Mouse (Mus musculus) heart, adult 18-20 months (tissue): Measurements from ENCODE around the gene C1qtnf7. TPM values are rescaled to one million over a fixed set of nuclear protein-coding genes. Genes with fewer than 3 reads are reported as not detected.

Experiments used
- DNase-seq, 2 experiments: peaks; one replicate each; pipeline ENCODE4 v3.0.0; 2021 to 2022; ENCODE audit warnings: mixed read lengths in 1 of 2
- long read RNA-seq, 2 experiments: library from polyadenylated mRNA; stranded (forward); transcript quantifications; one replicate each; pipeline ENCODE4 v2.0.0; 2021
- total RNA-seq, 2 experiments: library from RNA; stranded (reverse); gene quantifications; 2 replicates each; pipeline ENCODE4 v1.2.3; 2021

The C1qtnf7 gene
- total RNA-seq = 1 to 10 TPM; 3.8 to 5.7 TPM
- long read RNA-seq, experiment 1, partial matches to known transcripts = 0 of 4 reads
- long read RNA-seq, experiment 1, other reads (novel, unspliced or antisense) = 3 of 4 reads
- long read RNA-seq, experiment 2, partial matches to known transcripts = 0 of 1 reads
- long read RNA-seq, experiment 2, other reads (novel, unspliced or antisense) = 0 of 1 reads

GRCm38 (mm10) chr5:43515401-43515976 is at the start of gene C1qtnf7:
Gene C1qtnf7 (plus strand): TSS chr5:43515538.
- peak in 1 of 2 experiments; percentile 32 for DNase-seq

DNA sequence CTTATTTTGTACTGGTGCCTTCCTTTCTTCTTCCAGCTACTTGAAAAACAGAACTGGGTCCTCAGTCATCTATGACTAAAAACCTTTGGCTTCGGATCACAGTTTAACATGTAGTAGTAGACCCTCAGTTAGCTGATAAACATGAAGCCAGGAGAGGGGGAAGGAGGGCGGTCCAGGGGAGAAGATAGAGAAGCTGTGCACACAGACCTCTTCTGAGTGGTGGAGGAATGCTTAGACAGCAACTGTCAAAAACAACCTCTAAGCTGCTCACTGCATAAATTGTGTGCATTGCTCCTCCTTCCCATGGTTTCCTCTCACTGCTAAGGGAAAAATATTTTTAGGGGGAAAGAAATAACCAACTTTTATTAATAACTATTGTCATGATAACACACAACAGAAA is 48.6 kb upstream of the C1qtnf7 start:
- DNase-seq = no peak

DNA sequence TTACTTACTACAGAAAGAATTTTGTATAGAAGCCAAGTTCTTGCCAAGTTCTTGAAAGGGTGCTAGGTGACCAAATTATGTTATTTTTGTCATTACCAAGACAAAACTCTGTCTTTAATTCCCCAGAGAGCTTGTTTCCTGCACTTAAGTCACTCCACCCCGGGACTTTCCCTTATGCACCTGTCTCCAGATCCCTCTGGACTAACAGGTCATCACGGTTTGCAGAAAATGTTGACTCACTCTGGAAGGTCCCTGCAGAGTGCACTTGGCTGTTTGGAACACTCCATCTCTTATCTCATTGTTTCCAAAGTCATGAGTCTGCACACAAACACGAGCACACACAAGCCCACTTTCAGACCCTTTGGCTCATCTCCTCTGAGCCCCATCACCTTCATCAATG is 48.1 kb upstream of the C1qtnf7 start:
- DNase-seq = peak in 1 of 2 experiments; percentile 24

DNA sequence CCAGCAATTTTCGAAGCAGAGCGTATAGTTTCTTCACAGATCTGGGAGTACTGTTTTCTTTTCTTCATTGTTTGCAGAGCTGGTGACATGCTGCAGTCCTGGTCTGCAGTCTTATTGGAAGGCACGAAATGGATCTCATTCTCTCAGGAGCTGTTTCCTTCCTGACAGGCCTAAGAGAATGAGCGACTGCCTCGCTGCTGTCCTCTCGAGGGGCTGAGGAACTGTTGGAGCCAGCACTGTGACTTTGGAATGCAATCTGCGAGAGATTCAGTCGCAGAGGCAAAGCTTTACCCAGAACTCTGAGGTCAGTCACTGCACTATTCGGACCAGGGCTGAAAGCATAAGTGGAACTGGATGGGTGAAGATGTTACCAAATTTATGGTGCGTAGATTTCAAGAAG is 46.4 kb upstream of the C1qtnf7 start:
- DNase-seq = no peak

- DNase-seq = no peak
These were observed 37.4 kb upstream of the C1qtnf7 start for GRCm38 (mm10) chr5:43477953-43478352.

- no peak for DNase-seq
These were observed 35.3 kb upstream of the C1qtnf7 start for GRCm38 (mm10) chr5:43480046-43480445.

- no peak for DNase-seq
These were observed 34.6 kb upstream of the C1qtnf7 start for GRCm38 (mm10) chr5:43480786-43481185.

GRCm38 (mm10) chr5:43481824-43482223 is 33.5 kb upstream of the C1qtnf7 start:
- no peak for DNase-seq

DNA sequence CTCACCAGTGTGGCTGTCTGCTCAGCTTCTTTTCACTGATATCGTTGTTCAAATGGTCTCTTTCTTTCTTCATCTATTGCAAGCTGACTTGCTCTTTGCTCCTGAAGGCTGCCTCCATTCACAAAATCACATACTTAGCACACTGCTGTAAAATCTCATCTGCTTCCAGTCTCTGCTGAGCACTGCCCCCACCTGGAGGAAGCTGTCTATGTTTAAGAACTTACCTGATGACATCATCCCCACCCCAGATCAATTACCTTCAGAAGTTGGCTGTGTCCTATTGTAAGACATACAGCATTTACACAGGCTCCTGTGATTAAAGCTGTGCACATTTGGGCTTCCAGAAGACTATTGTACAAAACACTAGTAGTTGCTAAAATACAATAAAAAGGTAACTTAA is 13.5 kb upstream of the C1qtnf7 start:
- DNase-seq = no peak

DNA sequence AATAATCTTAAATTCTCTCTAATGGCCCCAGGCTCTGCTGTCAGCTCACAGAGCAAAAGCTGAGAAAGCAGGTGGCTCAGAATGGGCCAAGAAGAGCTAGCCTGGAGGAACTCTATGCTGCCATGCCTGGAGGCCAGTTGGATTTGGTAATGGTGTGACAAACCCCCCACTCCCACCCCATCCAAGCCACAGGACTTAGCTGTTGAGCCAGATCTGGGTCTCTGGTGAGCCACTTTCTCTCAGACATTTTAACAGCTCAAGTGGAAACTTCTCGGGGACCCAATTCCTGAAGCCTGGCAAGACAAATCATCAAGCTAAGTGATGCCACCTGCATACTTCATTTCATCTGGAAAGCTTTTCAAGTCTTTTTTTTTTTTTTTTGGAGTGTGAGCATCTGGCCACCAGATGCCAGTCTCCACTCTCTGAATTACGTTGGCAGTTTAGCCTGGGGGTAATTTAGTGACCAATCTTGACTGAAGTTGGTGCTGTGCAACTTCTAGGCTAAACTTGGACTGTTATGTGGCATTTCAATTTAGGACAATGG is 11.0 kb upstream of the C1qtnf7 start:
- DNase-seq = no peak

DNA sequence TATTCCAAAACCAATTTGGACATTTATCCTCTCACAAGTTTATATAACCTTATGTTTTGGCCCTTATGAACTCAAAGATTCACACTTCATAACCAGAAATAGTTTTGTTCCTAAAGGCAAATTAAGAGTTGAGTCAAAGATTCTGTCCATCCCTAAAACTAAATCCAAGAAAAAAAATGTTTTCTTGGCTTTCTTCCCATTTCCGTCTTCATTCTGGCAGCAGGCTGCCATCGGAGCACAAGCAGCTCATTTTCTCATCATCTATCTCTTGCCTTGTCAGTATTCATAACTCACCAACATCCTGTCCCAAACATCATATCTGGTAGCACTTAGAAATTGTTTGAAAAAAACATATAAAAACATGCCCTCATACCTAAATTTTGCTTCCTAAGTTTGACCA is 6.9 kb upstream of the C1qtnf7 start:
- peak in 1 of 2 experiments; percentile 8 for DNase-seq

DNA sequence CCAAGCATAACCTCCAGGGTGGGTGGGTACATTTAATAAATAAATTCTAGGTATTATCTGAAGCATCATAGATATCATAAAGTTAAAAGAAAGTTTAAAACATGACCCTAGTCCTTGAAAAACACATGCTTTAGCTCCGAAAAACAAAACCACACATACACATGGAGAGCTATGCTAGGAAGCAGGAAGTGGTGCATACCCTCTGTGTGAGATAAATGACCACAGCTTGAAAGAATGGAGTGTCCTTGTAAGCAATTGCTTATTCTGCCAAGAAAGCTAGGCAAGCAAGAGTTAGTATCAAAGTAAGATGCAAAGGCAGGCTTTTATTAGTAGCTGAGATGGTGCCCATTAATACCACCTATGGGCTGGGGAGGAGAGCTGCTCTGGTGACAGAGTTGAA is 6.4 kb upstream of the C1qtnf7 start:
- peak in 1 of 2 experiments; percentile 1 for DNase-seq

GRCm38 (mm10) chr5:43511126-43511525 is 4.2 kb upstream of the C1qtnf7 start:
- DNase-seq = no peak

DNA sequence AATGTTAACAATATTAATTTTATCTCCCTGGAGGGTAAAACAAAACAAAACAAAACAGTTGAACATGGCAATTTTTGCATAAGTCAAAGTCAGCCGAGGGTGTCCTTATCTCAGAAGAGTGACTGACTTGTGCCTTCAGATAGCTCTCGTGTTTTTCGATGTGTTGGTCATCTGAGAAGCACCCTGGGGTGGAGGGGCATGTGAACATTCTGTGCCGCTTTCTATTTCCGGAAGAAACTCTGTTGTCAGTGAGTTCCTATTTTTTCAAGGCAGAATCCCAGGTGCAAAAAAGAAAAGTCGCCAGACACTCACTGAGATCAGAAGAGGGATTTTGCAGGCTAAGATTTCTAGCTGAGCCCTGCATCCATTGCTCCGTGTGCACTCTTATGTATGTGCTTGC is 1.2 kb downstream of the C1qtnf7 start:
- peak in 1 of 2 experiments; percentile 40 for DNase-seq

DNA sequence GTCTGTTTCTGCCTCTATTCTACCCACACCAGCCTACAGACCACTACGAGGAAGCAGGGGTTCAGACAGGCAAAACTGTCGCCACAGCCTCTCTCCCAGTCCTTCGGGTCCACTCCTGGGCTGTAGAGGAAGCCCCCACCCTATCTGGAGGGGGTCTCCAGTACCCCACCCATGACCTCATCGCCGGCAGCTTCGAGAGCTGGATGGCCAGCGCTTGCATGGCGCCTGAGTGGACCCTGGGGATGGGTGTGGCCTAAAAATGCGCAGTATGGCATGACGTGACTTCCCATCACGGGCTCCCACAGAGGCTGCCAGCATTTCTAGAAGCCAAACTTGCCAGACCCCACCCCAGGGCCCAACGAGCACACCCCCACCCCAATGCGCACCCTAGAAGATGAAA is 2.0 kb downstream of the C1qtnf7 start:
- peak; percentile 74 to 77 for DNase-seq

DNA sequence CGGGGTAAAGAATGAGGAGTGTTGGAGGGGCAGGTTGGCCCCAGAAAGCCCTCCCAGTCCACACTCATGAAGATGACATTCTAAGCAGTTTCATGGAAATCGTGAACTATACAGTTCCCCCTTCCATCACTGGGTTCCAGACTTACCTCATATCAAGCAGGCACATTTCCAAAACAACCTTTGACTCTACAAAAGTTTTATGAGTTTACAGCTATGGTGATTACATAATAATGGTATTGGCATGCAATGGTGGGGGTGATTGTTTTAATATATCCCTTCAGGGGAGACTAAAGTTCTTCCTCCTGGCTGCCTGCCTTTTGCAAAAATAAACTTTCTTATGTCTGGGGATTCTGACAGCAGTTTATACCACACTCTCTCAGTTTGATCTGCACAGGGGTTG is 4.6 kb downstream of the C1qtnf7 start:
- no peak for DNase-seq

DNA sequence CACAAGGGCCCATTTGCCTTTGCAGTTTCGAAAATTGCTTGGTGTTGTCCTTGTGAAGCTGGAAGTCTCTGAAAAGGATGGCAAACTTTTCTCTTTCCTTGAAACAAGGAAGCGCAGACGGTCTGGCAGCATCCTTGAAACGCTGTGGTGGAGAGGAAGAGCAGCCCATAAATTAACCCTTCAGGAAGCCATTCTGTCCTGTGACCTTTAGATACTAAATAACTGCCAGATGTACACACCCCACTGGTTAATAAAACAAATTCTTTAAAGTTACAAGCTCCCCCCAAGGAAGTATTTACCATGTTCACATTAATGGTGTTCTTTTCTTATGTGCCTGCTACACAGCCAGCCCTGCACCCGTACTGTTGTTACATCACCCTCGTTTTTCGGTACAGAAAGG is 6.0 kb downstream of the C1qtnf7 start:
- DNase-seq = no peak

DNA sequence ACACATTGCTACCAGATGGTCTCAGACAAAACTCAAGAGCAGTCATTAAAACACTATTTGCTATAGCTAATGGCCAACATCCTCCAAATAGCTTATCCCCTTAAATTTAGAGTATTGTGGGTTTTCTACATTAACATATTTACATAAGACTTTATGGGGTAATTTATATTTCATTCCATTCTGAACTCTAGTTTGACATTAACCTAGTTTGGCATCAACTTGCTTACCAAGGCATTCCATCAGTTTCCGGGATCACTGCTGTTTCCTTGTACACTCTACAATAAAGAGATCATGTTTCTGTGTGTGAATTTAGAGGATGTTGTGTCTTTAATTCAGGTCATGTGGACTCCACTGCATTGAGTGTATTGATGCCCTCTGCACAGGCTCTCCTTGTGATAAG is 7.5 kb downstream of the C1qtnf7 start:
- no peak for DNase-seq

DNA sequence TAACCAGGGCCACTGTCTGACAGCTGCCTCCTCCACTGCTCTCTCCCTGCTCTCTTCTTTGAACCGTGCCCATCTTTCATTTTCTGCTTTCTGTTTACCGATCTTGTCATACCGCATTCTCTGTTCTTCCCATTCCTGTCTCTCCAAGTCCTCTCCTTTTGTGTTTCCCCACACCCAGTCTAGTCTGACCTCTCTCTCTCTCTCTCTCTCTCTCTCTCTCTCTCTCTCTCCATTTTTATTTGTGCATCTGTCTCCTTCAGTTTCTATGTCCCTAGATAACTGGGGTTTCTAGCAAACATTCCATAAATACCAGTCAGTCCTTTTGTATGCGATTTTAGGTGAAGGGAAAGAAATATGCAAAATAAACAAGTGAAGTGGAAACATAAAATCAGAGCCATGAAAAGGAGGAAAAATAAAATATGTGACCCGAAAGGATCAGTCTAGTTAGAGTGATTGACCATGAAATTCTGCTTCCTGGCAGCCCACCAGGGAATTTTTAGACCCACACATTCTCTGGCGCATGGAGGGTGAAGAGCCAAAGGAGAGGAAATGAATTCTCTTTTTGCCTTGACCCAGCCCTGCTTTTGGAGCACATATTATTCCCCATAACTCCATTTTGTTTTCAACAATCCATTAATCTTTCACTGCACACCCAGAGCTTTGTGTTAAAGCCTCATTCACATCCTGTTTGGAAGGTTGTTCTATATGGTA is 11.7 kb downstream of the C1qtnf7 start:
- no peak for DNase-seq

DNA sequence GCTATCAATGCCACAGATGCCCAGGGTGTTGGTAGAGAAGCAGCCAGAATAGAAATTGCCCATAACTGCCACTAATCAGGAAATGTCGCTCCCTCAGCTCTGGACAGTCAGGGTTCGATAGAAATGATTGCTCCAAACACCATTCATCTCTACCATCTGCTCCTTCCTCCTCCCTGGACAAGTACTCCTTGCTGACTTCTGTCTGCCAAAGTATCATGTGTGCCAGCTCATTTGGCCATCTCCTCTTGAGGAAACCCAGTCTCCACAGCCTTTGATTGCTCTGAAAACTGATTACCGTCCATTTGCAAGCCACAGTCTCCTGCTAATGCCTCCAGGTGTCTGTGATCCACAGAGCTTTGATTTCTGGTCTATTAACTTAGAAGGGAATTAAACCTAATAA is 14.8 kb downstream of the C1qtnf7 start:
- DNase-seq = no peak

DNA sequence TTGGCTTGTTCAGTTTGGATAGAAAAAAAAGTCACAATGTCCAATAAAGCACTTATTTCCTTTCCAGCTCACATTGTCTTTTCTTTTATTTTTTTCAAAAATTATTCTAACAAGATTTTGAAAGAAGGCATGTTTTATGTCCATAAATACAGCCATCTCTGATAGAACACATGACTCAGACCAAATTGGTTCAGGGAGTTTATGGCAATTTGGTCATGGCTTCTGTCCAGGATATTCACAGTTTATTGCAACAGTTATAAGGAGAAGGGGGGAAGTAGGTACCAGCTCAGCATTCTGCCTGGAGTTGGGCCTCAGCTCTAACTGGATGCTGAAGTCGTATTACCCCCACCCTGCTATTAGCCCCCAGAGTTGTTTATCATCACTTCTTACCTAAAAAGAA is 15.5 kb downstream of the C1qtnf7 start:
- DNase-seq = no peak

- DNase-seq = no peak
These were observed 23.2 kb downstream of the C1qtnf7 start for GRCm38 (mm10) chr5:43538322-43539167.

- DNase-seq = no peak
These were observed 23.8 kb downstream of the C1qtnf7 start for GRCm38 (mm10) chr5:43539168-43539516.
